Mouse (Mus musculus) kidney, embryonic 16.5 days (tissue): Measurements from ENCODE around the gene Pon3. TPM values are rescaled to one million over a fixed set of nuclear protein-coding genes. Genes with fewer than 3 reads are reported as not detected.

ENCODE experiments used
- ATAC-seq: fragments of 200-750 bp; cut with Nextera tagmentation; 2 replicates; pipeline ENCODE4 v1.8.0; 2017; ENCODE audit warnings: moderate TSS enrichment; ENCODE audit not compliant: low FRiP score, low TSS enrichment
- H3K27ac ChIP-seq: fragments of 300-500 bp; sonication (generic); 2 replicates; pipeline ENCODE4 v1.5.1; 2014; ENCODE audit warnings: low read length
- H3K27me3 ChIP-seq: fragments of 300-500 bp; sonication (generic); 2 replicates; pipeline ENCODE4 v1.6.1; 2014; ENCODE audit warnings: low read length, control low read depth, mixed read lengths; ENCODE audit not compliant: insufficient read depth
- H3K36me3 ChIP-seq: fragments of 300-500 bp; sonication (generic); 2 replicates; pipeline ENCODE4 v1.6.1; 2014; ENCODE audit warnings: low read length, control low read depth, mixed read lengths; ENCODE audit not compliant: insufficient read depth
- H3K4me1 ChIP-seq: fragments of 300-500 bp; sonication (generic); 2 replicates; pipeline ENCODE4 v1.6.1; 2014; ENCODE audit warnings: low read length, control low read depth, mixed read lengths; ENCODE audit not compliant: insufficient read depth
- H3K4me2 ChIP-seq: fragments of 300-500 bp; sonication (generic); replicated peaks from 2 replicates; pipeline ENCODE4 v1.6.1; 2014; ENCODE audit warnings: low read depth, low read length
- H3K4me3 ChIP-seq: fragments of 300-500 bp; sonication (generic); 2 replicates; pipeline ENCODE4 v1.5.1; 2014; ENCODE audit warnings: mild to moderate bottlenecking, low read length
- H3K9ac ChIP-seq: fragments of 300-500 bp; sonication (generic); replicated peaks from 2 replicates; pipeline ENCODE4 v1.6.1; 2014; ENCODE audit warnings: low read length
- H3K9me3 ChIP-seq: fragments of 300-500 bp; sonication (generic); 2 replicates; pipeline ENCODE4 v1.6.1; 2016; ENCODE audit warnings: low read length, control low read depth
- WGBS: fragments of 180-500 bp; shearing (Covaris S2); extraction: QIAGEN DNeasy Blood & Tissue Kit; methylation state at CpG from one replicate; pipeline ENCODE4 v1.1.7; 2014; 5-methylcytosine and 5-hydroxymethylcytosine counted together
- polyA plus RNA-seq: library from polyadenylated mRNA; unstranded; fragments of >200 nt; fragmentation: Nextera tagmentation; extraction: Ambion mirVana; gene quantifications from 2 replicates; pipeline ENCODE4 v1.2.1, GENCODE M21; 2015

Pon3 gene
- polyA plus RNA-seq, 1 experiment from 2014 or later, result 14.3 TPM

- no peak overlapping the region for H3K4me2 ChIP-seq
- H3K9ac ChIP-seq, result no peak overlapping the region
- no peak for ATAC-seq
- H3K9me3 ChIP-seq, result no peaks in the 10 kb centered on the region
- WGBS, result 71% methylated on average over 9 of the region's 10 CpGs
- H3K36me3 ChIP-seq, result peaks cover under 1% of the 10 kb centered on the region; the same call in 1 of the 2 replicates
- H3K27me3 ChIP-seq, result no peaks in the 10 kb centered on the region
- H3K4me1 ChIP-seq, result no peaks in the 10 kb centered on the region
- H3K4me3 ChIP-seq, result no peak overlapping the region
- no peak overlapping the region for H3K27ac ChIP-seq
These were observed 6.5 kb upstream of the Pon3 start for GRCm38 (mm10) chr6:5262322-5263249.

- ATAC-seq, result no peak
- 35% methylated on average over 6 of the region's 6 CpGs for WGBS
- no peaks in the 10 kb centered on the region for H3K27me3 ChIP-seq
- peaks cover 5% of the 10 kb centered on the region; the same call in 1 of the 2 replicates for H3K4me1 ChIP-seq
- H3K27ac ChIP-seq, result peak overlapping the region; percentile 49; the same call in 1 of the 2 replicates
- H3K4me2 ChIP-seq, result peak overlapping the region; percentile 65
- H3K36me3 ChIP-seq, result no peaks in the 10 kb centered on the region
- peak overlapping the region; percentile 55 for H3K4me3 ChIP-seq
- H3K9me3 ChIP-seq, result no peaks in the 10 kb centered on the region
- peak overlapping the region; percentile 63 for H3K9ac ChIP-seq
These were observed 795 bp downstream of the Pon3 start for GRCm38 (mm10) chr6:5255291-5255690.

GRCm38 (mm10) chr6:5254869-5255268, 1.2 kb downstream of the Pon3 start:
- ATAC-seq, result no peak
- Histone ChIP-seq H3K4me2 (no peak overlapping the region), H3K9me3 (no peaks in the 10 kb centered on the region), H3K27me3 (no peaks in the 10 kb centered on the region), H3K9ac (no peak overlapping the region), H3K27ac (no peak overlapping the region), H3K36me3 (no peaks in the 10 kb centered on the region), H3K4me3 (no peak overlapping the region), H3K4me1 (peaks cover 5% of the 10 kb centered on the region; the same call in 1 of the 2 replicates)
- WGBS, result 91% methylated on average over 2 of the region's 2 CpGs

GRCm38 (mm10) chr6:5245926-5246325, 10.2 kb downstream of the Pon3 start:
- Histone ChIP-seq H3K9me3 (no peaks in the 10 kb centered on the region), H3K27me3 (no peaks in the 10 kb centered on the region), H3K27ac (no peak overlapping the region), H3K4me1 (no peaks in the 10 kb centered on the region), H3K4me2 (no peak overlapping the region), H3K36me3 (no peaks in the 10 kb centered on the region), H3K9ac (no peak overlapping the region), H3K4me3 (no peak overlapping the region)
- ATAC-seq, result no peak
- 90% methylated on average over 6 of the region's 6 CpGs for WGBS

GRCm38 (mm10) chr6:5238799-5239198, 17.3 kb downstream of the Pon3 start:
- no peaks in the 10 kb centered on the region for H3K4me1 ChIP-seq
- no peak overlapping the region for H3K4me3 ChIP-seq
- no peaks in the 10 kb centered on the region for H3K36me3 ChIP-seq
- H3K9me3 ChIP-seq, result no peaks in the 10 kb centered on the region
- H3K9ac ChIP-seq, result no peak overlapping the region
- 93% methylated on average over 3 of the region's 3 CpGs for WGBS
- H3K4me2 ChIP-seq, result no peak overlapping the region
- no peak overlapping the region for H3K27ac ChIP-seq
- H3K27me3 ChIP-seq, result no peaks in the 10 kb centered on the region
- ATAC-seq, result no peak

GRCm38 (mm10) chr6:5237510-5237909, 18.6 kb downstream of the Pon3 start:
- 89% methylated on average over 4 of the region's 4 CpGs for WGBS
- Histone ChIP-seq H3K4me3 (no peak overlapping the region), H3K27ac (no peak overlapping the region), H3K4me2 (no peak overlapping the region), H3K36me3 (no peaks in the 10 kb centered on the region), H3K9ac (no peak overlapping the region), H3K27me3 (no peaks in the 10 kb centered on the region), H3K4me1 (no peaks in the 10 kb centered on the region), H3K9me3 (no peaks in the 10 kb centered on the region)
- ATAC-seq, result no peak

- H3K9me3 ChIP-seq, result no peaks in the 10 kb centered on the region
- ATAC-seq, result no peak
- H3K4me3 ChIP-seq, result no peak overlapping the region
- no peak overlapping the region for H3K27ac ChIP-seq
- H3K27me3 ChIP-seq, result no peaks in the 10 kb centered on the region
- no peaks in the 10 kb centered on the region for H3K36me3 ChIP-seq
- WGBS, result 88% methylated on average over 8 of the region's 8 CpGs
- no peaks in the 10 kb centered on the region for H3K4me1 ChIP-seq
- no peak overlapping the region for H3K4me2 ChIP-seq
- no peak overlapping the region for H3K9ac ChIP-seq
These were observed 19.2 kb downstream of the Pon3 start for GRCm38 (mm10) chr6:5236843-5237371.

- Histone ChIP-seq H3K36me3 (no peaks in the 10 kb centered on the region), H3K4me1 (no peaks in the 10 kb centered on the region), H3K4me3 (no peak overlapping the region), H3K27me3 (no peaks in the 10 kb centered on the region), H3K4me2 (no peak overlapping the region), H3K27ac (no peak overlapping the region), H3K9ac (no peak overlapping the region), H3K9me3 (no peaks in the 10 kb centered on the region)
- no peak for ATAC-seq
- WGBS, result 80% methylated on average over 3 of the region's 3 CpGs
These were observed 21.5 kb downstream of the Pon3 start for GRCm38 (mm10) chr6:5234563-5234962.

- H3K27me3 ChIP-seq, result no peaks in the 10 kb centered on the region
- no peak overlapping the region for H3K4me2 ChIP-seq
- no peak overlapping the region for H3K4me3 ChIP-seq
- 94% methylated on average over 1 of the region's 1 CpGs for WGBS
- H3K36me3 ChIP-seq, result no peaks in the 10 kb centered on the region
- no peak for ATAC-seq
- H3K9me3 ChIP-seq, result no peaks in the 10 kb centered on the region
- no peak overlapping the region for H3K27ac ChIP-seq
- H3K4me1 ChIP-seq, result no peaks in the 10 kb centered on the region
- H3K9ac ChIP-seq, result no peak overlapping the region
These were observed 22.3 kb downstream of the Pon3 start for GRCm38 (mm10) chr6:5233812-5234211.

- H3K4me1 ChIP-seq, result no peaks in the 10 kb centered on the region
- no peaks in the 10 kb centered on the region for H3K27me3 ChIP-seq
- H3K36me3 ChIP-seq, result no peaks in the 10 kb centered on the region
- H3K27ac ChIP-seq, result no peak overlapping the region
- no peaks in the 10 kb centered on the region for H3K9me3 ChIP-seq
- no peak overlapping the region for H3K4me3 ChIP-seq
- WGBS, result 96% methylated on average over 4 of the region's 4 CpGs
- H3K9ac ChIP-seq, result no peak overlapping the region
- no peak overlapping the region for H3K4me2 ChIP-seq
- no peak for ATAC-seq
These were observed 24.1 kb downstream of the Pon3 start for GRCm38 (mm10) chr6:5232022-5232421.
